In the genomic region with DNA sequence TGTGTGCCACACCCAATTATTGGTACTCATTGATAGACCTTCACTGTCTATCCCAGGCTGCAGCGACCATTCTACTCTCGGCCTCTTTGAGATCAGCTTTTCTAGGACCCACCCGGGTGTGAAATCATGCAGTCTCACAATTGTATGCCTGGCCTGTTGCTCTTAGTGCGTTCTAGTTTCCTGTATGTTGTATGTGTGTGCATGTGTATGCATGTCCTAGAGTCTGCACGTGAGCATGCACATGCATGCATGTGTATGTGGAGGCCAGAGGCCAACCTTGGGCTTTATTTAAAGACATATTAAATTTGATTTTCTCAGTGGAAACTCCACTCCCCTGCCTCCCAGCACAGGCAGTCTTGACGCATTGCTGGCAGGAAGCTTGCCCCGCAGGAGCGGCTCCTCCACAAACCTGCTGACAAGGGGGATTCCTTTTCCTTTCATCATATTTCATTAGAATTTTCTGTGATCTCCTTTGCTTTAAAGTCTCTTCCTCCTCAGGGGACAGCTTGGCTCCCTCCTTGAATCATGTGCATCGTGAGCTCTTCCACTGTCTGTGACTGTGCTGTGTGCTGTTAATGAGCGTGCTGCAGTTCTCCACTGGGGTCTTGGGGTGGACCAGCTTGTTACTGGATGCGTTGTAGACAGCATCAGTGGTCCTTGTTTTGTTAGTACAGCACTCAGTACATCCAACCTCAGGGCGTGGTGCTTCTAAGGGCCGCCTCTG, we compare ENCODE assay signal across 26 mouse cellular contexts. TPM values are rescaled to one million over a fixed set of nuclear protein-coding genes. Genes with fewer than 3 reads are reported as not detected.
DNase-seq lines count a peak whose midpoint lies in the region; ATAC-seq and TF ChIP-seq lines count a peak whose summit lies in the region.
"Had no signal": no experiment of that assay in that cellular context is flagged by ENCODE, and none has a peak within 500 bp of the region (broad histone marks: within the 10 kb centered on the region; RNA-seq: fewer than 3 reads in every experiment).

No protein-coding gene starts in this region.

- H3K4me2 ChIP-seq in forebrain, embryonic 12.5 days = no peak overlapping the region
- H3K4me2 ChIP-seq in forebrain, postnatal 0 days (ENCODE audit: low read depth) = no peak overlapping the region
- no peak overlapping the region for H3K4me2 ChIP-seq in midbrain, embryonic 13.5 days (replicated peaks)
- no peak overlapping the region for H3K4me2 ChIP-seq in liver, embryonic 11.5 days
- H3K4me2 ChIP-seq: heart, embryonic 15.5 days; hindbrain, embryonic 12.5 days had no signal

- no peaks in the 10 kb centered on the region for H3K9me3 ChIP-seq in forebrain, embryonic 12.5 days
- H3K9me3 ChIP-seq in forebrain, postnatal 0 days (ENCODE audit: low read length) = no peaks in the 10 kb centered on the region
- H3K9me3 ChIP-seq in midbrain, embryonic 13.5 days = no peaks in the 10 kb centered on the region
- H3K9me3 ChIP-seq in liver, embryonic 11.5 days (ENCODE audit: control insufficient read depth, low read length) = no peaks in the 10 kb centered on the region
- H3K9me3 ChIP-seq: G1E; heart, embryonic 10.5 days; heart, embryonic 15.5 days; hindbrain, embryonic 12.5 days; megakaryocyte, embryonic 14.5 days had no signal

- no peak for ATAC-seq in forebrain, embryonic 12.5 days (ENCODE audit: low FRiP score)
- ATAC-seq in forebrain, postnatal 0 days = no peak
- ATAC-seq in midbrain, embryonic 13.5 days = peak; percentile 92
- no peak for ATAC-seq in liver, embryonic 11.5 days (replicated peaks; ENCODE audit: low FRiP score)
- ATAC-seq: forebrain, embryonic 16.5 days; inflammation-experienced regulatory T-cells, adult 6 months had no signal

- H3K27ac ChIP-seq in forebrain, embryonic 12.5 days = 0 out of 2 replicates have a peak overlapping the region, but pooled peaks have one; percentile 13
- no peak overlapping the region for H3K27ac ChIP-seq in forebrain, postnatal 0 days (ENCODE audit: low read depth, low read length)
- H3K27ac ChIP-seq in midbrain, embryonic 13.5 days = peak overlapping the region; percentile 48
- H3K27ac ChIP-seq in liver, embryonic 11.5 days (ENCODE audit: low read depth, low read length) = no peak overlapping the region
- H3K27ac ChIP-seq: heart, embryonic 10.5 days; heart, embryonic 15.5 days; hindbrain, embryonic 12.5 days had no signal

- TF ChIP-seq CTCF in forebrain, postnatal 0 days (IDR thresholded peaks at IDR 0.05; ENCODE audit: low read depth) = no peak

- no peaks in the 10 kb centered on the region for H3K27me3 ChIP-seq in forebrain, embryonic 12.5 days
- H3K27me3 ChIP-seq in forebrain, postnatal 0 days (ENCODE audit: insufficient read depth, low read length) = no peaks in the 10 kb centered on the region
- H3K27me3 ChIP-seq in midbrain, embryonic 13.5 days = no peaks in the 10 kb centered on the region
- H3K27me3 ChIP-seq in liver, embryonic 11.5 days (replicated peaks; ENCODE audit: control insufficient read depth, insufficient read depth, low read length) = no peaks in the 10 kb centered on the region
- H3K27me3 ChIP-seq: heart, embryonic 15.5 days; hindbrain, embryonic 12.5 days had no signal

- DNase-seq in forebrain, postnatal 0 days = no peak
- DNase-seq in thymus, postnatal 4 days = peak; percentile 9
- no peak for DNase-seq in thymus, postnatal 10 days (ENCODE audit: low spot score in 2 of 2)
- DNase-seq in liver, embryonic 11.5 days (ENCODE audit: low spot score) = no peak
- DNase-seq in heart, adult 18-20 months = no peak
- DNase-seq in lung, adult 18-20 months = no peak
- DNase-seq: adrenal gland, adult 8-10 months; cerebellum, adult 9-10 months; gastrocnemius, postnatal 10 days; kidney, adult 11 months; kidney, postnatal 14 days; liver; lung, postnatal 4 days; right cerebral cortex, adult 18-20 months; spleen, adult 18-20 months; thymus, adult 18-20 months; thymus, postnatal 36 days had no signal

- 64% methylated on average over 13 of the region's 13 CpGs for WGBS in forebrain, embryonic 12.5 days
- 64% methylated on average over 13 of the region's 13 CpGs for WGBS in forebrain, postnatal 0 days
- WGBS in midbrain, embryonic 13.5 days = 59% methylated on average over 13 of the region's 13 CpGs
- 68% methylated on average over 13 of the region's 13 CpGs for WGBS in liver, embryonic 11.5 days

- no peak overlapping the region for H3K4me3 ChIP-seq in forebrain, embryonic 12.5 days (replicated peaks)
- no peak overlapping the region for H3K4me3 ChIP-seq in forebrain, postnatal 0 days (ENCODE audit: low read depth, low read length)
- no peak overlapping the region for H3K4me3 ChIP-seq in midbrain, embryonic 13.5 days (replicated peaks)
- H3K4me3 ChIP-seq in liver, embryonic 11.5 days (ENCODE audit: low read depth, low read length) = no peak overlapping the region
- H3K4me3 ChIP-seq: heart, embryonic 10.5 days; heart, embryonic 15.5 days; hindbrain, embryonic 12.5 days; megakaryocyte, embryonic 14.5 days had no signal

- H3K36me3 ChIP-seq in forebrain, embryonic 12.5 days (replicated peaks) = no peaks in the 10 kb centered on the region
- no peaks in the 10 kb centered on the region for H3K36me3 ChIP-seq in forebrain, postnatal 0 days (ENCODE audit: insufficient read depth)
- H3K36me3 ChIP-seq in midbrain, embryonic 13.5 days = no peaks in the 10 kb centered on the region
- H3K36me3 ChIP-seq in liver, embryonic 11.5 days (ENCODE audit: control insufficient read depth, insufficient read depth, low read length) = no peaks in the 10 kb centered on the region
- H3K36me3 ChIP-seq: G1E; heart, embryonic 10.5 days; heart, embryonic 15.5 days; hindbrain, embryonic 12.5 days had no signal

- H3K9ac ChIP-seq in forebrain, embryonic 12.5 days = no peak overlapping the region
- no peak overlapping the region for H3K9ac ChIP-seq in forebrain, postnatal 0 days
- H3K9ac ChIP-seq in midbrain, embryonic 13.5 days (replicated peaks) = no peak overlapping the region
- H3K9ac ChIP-seq in liver, embryonic 11.5 days (ENCODE audit: low read depth, low read length) = no peak overlapping the region
- H3K9ac ChIP-seq: heart, embryonic 15.5 days; hindbrain, embryonic 12.5 days had no signal

- H3K4me1 ChIP-seq in forebrain, embryonic 12.5 days = no peaks in the 10 kb centered on the region
- no peaks in the 10 kb centered on the region for H3K4me1 ChIP-seq in forebrain, postnatal 0 days (ENCODE audit: insufficient read depth)
- H3K4me1 ChIP-seq in midbrain, embryonic 13.5 days (replicated peaks) = no peaks in the 10 kb centered on the region
- peaks cover 6% of the 10 kb centered on the region; the same call in 1 of the 2 replicates for H3K4me1 ChIP-seq in liver, embryonic 11.5 days (replicated peaks; ENCODE audit: control insufficient read depth, insufficient read depth, low read length)
- H3K4me1 ChIP-seq: hindbrain, embryonic 12.5 days had no signal

RNA-seq across cellular contexts. Expression of a gene that starts 10.7 kb away (rescaled TPM):
- polyA plus RNA-seq in forebrain, embryonic 12.5 days (2016; fragmentation: Nextera tagmentation; extraction: Ambion mirVana) = 119 and 123 TPM in 2 replicates
- total RNA-seq in forebrain, postnatal 0 days (2014; rRNA removed) = 80.7 and 82.2 TPM in 2 replicates
- polyA plus RNA-seq in forebrain, postnatal 0 days (2015; fragmentation: Nextera tagmentation; extraction: Ambion mirVana) = 48.2 and 59.3 TPM in 2 replicates
- 67.6 and 70.1 TPM in 2 replicates for polyA plus RNA-seq in midbrain, embryonic 13.5 days (2015; fragmentation: Nextera tagmentation; extraction: Ambion mirVana)
- 144 and 156 TPM in 2 replicates for polyA plus RNA-seq in liver, embryonic 11.5 days (2014; fragmentation: Nextera tagmentation; extraction: Ambion mirVana)
- total RNA-seq in heart, adult 18-20 months (2021) = 10 to 100 TPM; 41.8 to 43.8 TPM

RNA-seq across cellular contexts. Expression of a gene that starts 12.3 kb away (rescaled TPM):
- 68.3 and 70.9 TPM in 2 replicates for polyA plus RNA-seq in forebrain, embryonic 12.5 days (2016; fragmentation: Nextera tagmentation; extraction: Ambion mirVana)
- total RNA-seq in forebrain, postnatal 0 days (2014; rRNA removed) = 55.2 and 60.4 TPM in 2 replicates
- polyA plus RNA-seq in forebrain, postnatal 0 days (2015; fragmentation: Nextera tagmentation; extraction: Ambion mirVana) = 70.0 and 76.7 TPM in 2 replicates
- polyA plus RNA-seq in midbrain, embryonic 13.5 days (2015; fragmentation: Nextera tagmentation; extraction: Ambion mirVana) = 75.3 and 76.9 TPM in 2 replicates
- polyA plus RNA-seq in liver, embryonic 11.5 days (2014; fragmentation: Nextera tagmentation; extraction: Ambion mirVana) = 104 and 116 TPM in 2 replicates
- total RNA-seq in heart, adult 18-20 months (2021) = 10 to 100 TPM; 83.6 to 99.6 TPM

RNA-seq across cellular contexts. Expression of a gene that starts 54.0 kb away (rescaled TPM):
- 33.0 and 35.7 TPM in 2 replicates for polyA plus RNA-seq in forebrain, embryonic 12.5 days (2016; fragmentation: Nextera tagmentation; extraction: Ambion mirVana)
- 13.2 and 18.7 TPM in 2 replicates for total RNA-seq in forebrain, postnatal 0 days (2014; rRNA removed)
- 26.3 and 36.7 TPM in 2 replicates for polyA plus RNA-seq in forebrain, postnatal 0 days (2015; fragmentation: Nextera tagmentation; extraction: Ambion mirVana)
- polyA plus RNA-seq in midbrain, embryonic 13.5 days (2015; fragmentation: Nextera tagmentation; extraction: Ambion mirVana) = 27.9 and 28.1 TPM in 2 replicates
- polyA plus RNA-seq in liver, embryonic 11.5 days (2014; fragmentation: Nextera tagmentation; extraction: Ambion mirVana) = 112 and 129 TPM in 2 replicates
- total RNA-seq in heart, adult 18-20 months (2021) = 10 to 100 TPM; 17.8 to 20.8 TPM

Comparison
In these comparisons a context has a peak if more than half of its experiments do, and no peak if none do; other contexts are left out.
1. H3K27ac ChIP-seq: peak in forebrain, embryonic 12.5 days (single experiment) and midbrain, embryonic 13.5 days (single experiment); none in forebrain, postnatal 0 days (single experiment) and liver, embryonic 11.5 days (single experiment).